Mouse (Mus musculus) heart, adult 2 months (tissue): Measurements from ENCODE around the gene Map3k1.

ENCODE experiments used
- CTCF ChIP-seq: fragments of 200-600 bp; IDR thresholded peaks from 2 replicates; pipeline ENCODE4 v1.8.1; 2022; ENCODE audit warnings: antibody characterized with exemption, mild to moderate bottlenecking, moderate library complexity
- EP300 ChIP-seq: fragments of 200-500 bp; IDR thresholded peaks from 2 replicates; pipeline ENCODE4 v1.6.1; 2011; ENCODE audit warnings: low read depth, low read length, control low read depth; ENCODE audit not compliant: insufficient read depth
- POLR2A ChIP-seq: fragments of 200-500 bp; IDR thresholded peaks from 2 replicates; pipeline ENCODE4 v1.6.1; 2011; ENCODE audit warnings: mild to moderate bottlenecking, low read depth, low read length, control low read depth; ENCODE audit not compliant: insufficient read depth

- TF ChIP-seq EP300 = no peak
- no peak for TF ChIP-seq CTCF
- TF ChIP-seq POLR2A = no peak
Measured at GRCm38 (mm10) chr13:111789420-111790065, 19.2 kb downstream of the Map3k1 start.
